Mouse (Mus musculus) G1E (cell line): ENCODE measurements around the gene Ikzf2. TPM values are rescaled to one million over a fixed set of nuclear protein-coding genes. Genes with fewer than 3 reads are reported as not detected.

Source experiments
- ATAC-seq: 2 replicates; pipeline ENCODE4 v1.8.0; 2016; ENCODE audit warnings: mild to moderate bottlenecking; ENCODE audit not compliant: insufficient number of reproducible peaks, poor library complexity, low FRiP score, severe bottlenecking; ENCODE audit errors: extremely low read depth
- DNase-seq: peaks from one replicate; pipeline ENCODE4 v3.0.0; 2012; ENCODE audit warnings: low spot score
- H3K27me3 ChIP-seq: 2 replicates; pipeline ENCODE4 v1.6.1; 2012; ENCODE audit warnings: mild to moderate bottlenecking, low read length, inconsistent platforms; ENCODE audit not compliant: insufficient read depth
- H3K36me3 ChIP-seq: replicated peaks from 2 replicates; pipeline ENCODE3; 2012; ENCODE audit warnings: mild to moderate bottlenecking, inconsistent platforms
- H3K4me1 ChIP-seq: 2 replicates; pipeline ENCODE4 v1.6.1; 2012; ENCODE audit warnings: low read depth, low read length, inconsistent platforms, mixed read lengths; ENCODE audit not compliant: insufficient read depth
- H3K4me3 ChIP-seq: 2 replicates; pipeline ENCODE4 v1.5.1; 2012; ENCODE audit warnings: low read depth, mild to moderate bottlenecking, inconsistent platforms, low read length, moderate library complexity, mixed read lengths
- H3K9me3 ChIP-seq: replicated peaks from 2 replicates; pipeline ENCODE4 v1.6.1; 2012; ENCODE audit warnings: inconsistent platforms
- CTCF ChIP-seq: IDR thresholded peaks from 2 replicates; pipeline ENCODE4 v1.5.1; 2012; ENCODE audit warnings: low read depth, low read length, inconsistent platforms, mixed read lengths
- GATA1 ChIP-seq: IDR thresholded peaks from 2 replicates; pipeline ENCODE4 v1.6.1; 2012; ENCODE audit warnings: borderline replicate concordance, low read length, inconsistent platforms, mixed read lengths
- GATA2 ChIP-seq: IDR thresholded peaks from 2 replicates; pipeline ENCODE4 v1.6.1; 2012; ENCODE audit warnings: low read depth, low read length, inconsistent platforms, borderline replicate concordance
- POLR2AphosphoS5 ChIP-seq: IDR thresholded peaks from 2 replicates; pipeline ENCODE4 v1.6.1; 2012; ENCODE audit warnings: low read depth, low read length, inconsistent platforms; ENCODE audit not compliant: insufficient replicate concordance
- TAL1 ChIP-seq: conservative IDR thresholded peaks from 2 replicates; pipeline ENCODE4 v1.6.1; 2012; ENCODE audit warnings: low read depth, low read length, inconsistent platforms, mixed read lengths
- polyA plus RNA-seq: library from polyadenylated mRNA; stranded (reverse); fragments of >175 nt; gene quantifications from 2 replicates; pipeline ENCODE4 v1.2.3, GENCODE M21; 2012
- total RNA-seq, 2 experiments: library from RNA; stranded (forward) in 1 of 2; stranded (reverse) in 1 of 2; fragments of 200-1000 nt in 1 of 2; fragments of >200 nt in 1 of 2; fragmentation: Nextera tagmentation in 1 of 2; gene quantifications; 2 replicates each; pipeline ENCODE4 v1.2.3; 2014 to 2017

Gene Ikzf2
- total and polyA plus RNA-seq, 3 experiments: 2.4 to 84.3 (median 11.4) TPM

DNA sequence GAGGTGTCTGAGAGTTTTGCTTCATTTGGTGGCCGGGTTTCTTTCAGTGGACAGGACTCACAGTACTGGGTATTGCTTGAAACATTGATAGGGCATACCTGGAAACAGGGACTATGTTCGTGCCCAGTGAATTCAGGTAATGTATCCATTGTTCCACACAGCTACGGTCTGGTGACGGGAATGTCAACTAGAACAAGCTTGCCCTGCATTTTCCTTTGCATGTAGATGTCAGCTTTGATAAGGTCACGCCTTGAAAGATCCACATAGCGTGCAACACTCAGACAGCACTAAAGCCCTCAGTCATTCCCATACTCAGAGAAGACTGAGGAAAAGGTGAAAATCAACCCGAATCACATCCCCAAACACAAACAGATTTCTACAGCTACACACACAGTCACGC is 48.7 kb downstream of the Ikzf2 start:
- peaks cover 6% of the 10 kb centered on the region for H3K36me3 ChIP-seq
- H3K4me1 ChIP-seq: peaks cover 13% of the 10 kb centered on the region
- no peak for ATAC-seq
- no peak for TF ChIP-seq TAL1
- no peak for TF ChIP-seq CTCF
- TF ChIP-seq GATA2: no peak
- no peak for TF ChIP-seq GATA1
- TF ChIP-seq POLR2AphosphoS5: no peak
- no peak for DNase-seq
- no peaks in the 10 kb centered on the region for H3K9me3 ChIP-seq
- no peak overlapping the region for H3K4me3 ChIP-seq
- H3K27me3 ChIP-seq: no peaks in the 10 kb centered on the region

DNA sequence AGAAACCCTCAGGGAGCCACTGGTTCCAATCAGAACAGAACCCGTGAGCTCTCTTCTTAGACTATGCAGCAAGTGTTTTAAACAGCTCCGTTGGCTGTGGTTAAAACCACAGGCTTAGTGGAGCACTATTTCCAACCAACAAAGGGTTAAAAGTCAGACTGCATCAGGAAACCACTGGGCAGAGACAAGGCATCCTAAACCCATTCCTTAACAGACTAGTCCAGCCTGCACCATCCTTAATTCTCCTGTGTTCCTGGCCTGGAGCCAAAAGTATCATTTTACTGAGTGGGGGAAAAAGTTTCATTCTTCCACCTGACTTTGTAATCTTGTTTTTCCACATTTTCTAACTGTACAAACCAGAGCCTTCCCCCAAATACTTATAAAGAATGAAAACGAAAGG is 49.1 kb downstream of the Ikzf2 start:
- TF ChIP-seq TAL1: no peak
- TF ChIP-seq GATA2: no peak
- TF ChIP-seq GATA1: no peak
- TF ChIP-seq POLR2AphosphoS5: no peak
- TF ChIP-seq CTCF: no peak
- no peak for DNase-seq
- Histone ChIP-seq H3K4me1 (peaks cover 11% of the 10 kb centered on the region), H3K27me3 (no peaks in the 10 kb centered on the region), H3K9me3 (no peaks in the 10 kb centered on the region), H3K36me3 (peaks cover 6% of the 10 kb centered on the region), H3K4me3 (no peak overlapping the region)
- no peak for ATAC-seq

DNA sequence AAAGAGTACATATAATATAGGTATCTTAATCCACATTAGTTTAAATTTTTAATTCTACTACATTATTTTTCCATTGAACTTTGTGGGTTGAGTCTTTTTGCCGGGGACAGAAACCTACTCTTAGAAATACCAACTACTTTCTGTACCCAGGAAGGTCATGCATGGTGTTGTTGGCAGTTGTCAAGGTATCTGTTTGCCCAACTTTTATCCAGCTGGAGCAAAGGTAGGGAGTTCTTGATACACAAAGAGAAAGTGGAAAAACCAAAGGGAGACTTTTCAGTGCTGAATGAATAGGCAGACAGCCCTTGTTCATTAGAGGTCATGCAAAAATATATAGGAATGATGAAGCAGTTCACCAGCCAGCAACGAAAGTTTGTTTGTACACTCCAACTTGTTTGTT is 52.8 kb downstream of the Ikzf2 start:
- no peak for TF ChIP-seq POLR2AphosphoS5
- TF ChIP-seq GATA1: no peak
- TF ChIP-seq TAL1: no peak
- TF ChIP-seq GATA2: no peak
- no peak for TF ChIP-seq CTCF
- Histone ChIP-seq H3K9me3 (no peaks in the 10 kb centered on the region), H3K27me3 (no peaks in the 10 kb centered on the region), H3K4me1 (peaks cover 28% of the 10 kb centered on the region), H3K4me3 (no peak overlapping the region), H3K36me3 (peaks cover 3% of the 10 kb centered on the region)
- DNase-seq: no peak
- no peak for ATAC-seq

DNA sequence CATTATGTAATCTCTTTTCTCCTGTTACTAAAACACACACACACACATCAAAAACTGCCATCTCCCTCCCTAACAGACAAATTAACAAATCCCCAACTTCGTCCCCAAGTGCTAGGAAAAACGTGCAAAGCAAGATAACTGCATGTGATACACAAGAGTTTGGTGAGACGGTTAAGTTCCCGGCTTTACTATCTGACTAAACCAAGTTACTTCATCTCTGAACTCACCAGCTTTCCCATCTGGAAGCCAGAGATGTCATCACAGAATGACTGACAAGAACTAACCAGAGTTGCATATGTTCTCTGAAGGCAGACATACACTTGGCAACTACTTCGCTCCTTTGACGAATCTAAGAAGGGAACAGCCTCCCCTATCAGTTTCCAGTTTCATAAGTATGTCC is 56.5 kb downstream of the Ikzf2 start:
- ATAC-seq (peak; percentile 71), DNase-seq (no peak)
- no peak overlapping the region for H3K4me3 ChIP-seq
- H3K27me3 ChIP-seq: no peaks in the 10 kb centered on the region
- no peaks in the 10 kb centered on the region for H3K36me3 ChIP-seq
- H3K4me1 ChIP-seq: peaks cover 19% of the 10 kb centered on the region
- TF ChIP-seq GATA2 (no peak), POLR2AphosphoS5 (no peak), GATA1 (no peak), TAL1 (peak; percentile 44; the same call in 1 of the 2 replicates), CTCF (no peak)
- no peaks in the 10 kb centered on the region for H3K9me3 ChIP-seq

DNA sequence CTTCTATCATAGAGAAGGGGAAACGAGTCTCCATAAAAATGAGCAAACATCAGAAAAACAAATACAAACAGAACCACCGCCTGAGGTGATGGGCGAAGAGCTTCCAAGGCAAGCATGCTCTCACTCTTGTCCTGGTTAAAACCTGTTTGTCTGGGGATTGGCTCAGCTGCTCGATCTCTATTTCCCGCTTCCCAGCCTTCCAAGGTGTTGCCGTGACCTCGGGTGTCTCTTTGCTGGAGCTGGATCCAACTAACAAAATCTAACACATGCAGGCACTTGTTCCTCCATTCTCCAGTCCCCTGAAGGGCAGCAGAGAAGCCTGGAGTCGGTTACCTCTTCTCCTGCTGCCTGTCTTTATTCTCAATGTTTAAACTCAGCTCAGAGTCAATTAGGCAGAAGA is 57.5 kb downstream of the Ikzf2 start:
- no peaks in the 10 kb centered on the region for H3K27me3 ChIP-seq
- no peak for TF ChIP-seq TAL1
- TF ChIP-seq GATA1: no peak
- TF ChIP-seq POLR2AphosphoS5: no peak
- TF ChIP-seq GATA2: no peak
- TF ChIP-seq CTCF: no peak
- ATAC-seq (no peak), DNase-seq (no peak)
- H3K9me3 ChIP-seq: no peaks in the 10 kb centered on the region
- H3K36me3 ChIP-seq: no peaks in the 10 kb centered on the region
- no peak overlapping the region for H3K4me3 ChIP-seq
- peaks cover 19% of the 10 kb centered on the region for H3K4me1 ChIP-seq

DNA sequence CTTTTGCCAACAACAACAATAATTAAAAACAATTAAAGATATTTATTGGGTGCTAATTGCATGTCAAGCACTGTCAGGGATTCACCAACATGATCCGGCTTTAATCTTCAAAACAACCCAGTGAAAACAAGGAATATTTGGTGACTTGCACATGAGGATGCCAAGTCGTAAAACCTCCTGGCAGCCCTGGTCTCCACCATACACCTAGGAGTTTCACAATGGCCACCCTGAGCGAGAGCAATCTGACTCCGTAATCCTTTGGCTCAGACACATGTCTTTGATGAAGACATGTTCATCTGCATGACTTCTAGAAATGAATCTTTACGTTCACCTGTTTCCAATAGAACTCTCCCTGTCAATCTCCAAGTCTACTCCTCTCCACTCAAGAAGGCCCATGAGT is 75.0 kb downstream of the Ikzf2 start:
- TF ChIP-seq GATA2 (no peak), TAL1 (no peak), POLR2AphosphoS5 (no peak), CTCF (no peak), GATA1 (no peak)
- H3K4me3 ChIP-seq: no peak overlapping the region
- peaks cover 2% of the 10 kb centered on the region for H3K36me3 ChIP-seq
- H3K9me3 ChIP-seq: no peaks in the 10 kb centered on the region
- DNase-seq (no peak), ATAC-seq (no peak)
- H3K4me1 ChIP-seq: peaks cover 11% of the 10 kb centered on the region
- H3K27me3 ChIP-seq: no peaks in the 10 kb centered on the region
